8 mouse cellular contexts compared by ENCODE assay signal in genomic region chr2:65238171-65238963, GRCm38 (mm10). TPM values are rescaled to one million over a fixed set of nuclear protein-coding genes. Genes with fewer than 3 reads are reported as not detected.
A peak's percentile ranks its signal among the peaks of the same experiment; 100 is the strongest.
DNase-seq lines count a peak whose midpoint lies in the region; ATAC-seq and TF ChIP-seq lines count a peak whose summit lies in the region.

No protein-coding gene starts in this region.

- no peaks in the 10 kb centered on the region for H3K9me3 ChIP-seq in ES-E14 (ENCODE audit: control insufficient read depth, insufficient read depth, low read depth, low read length)
- H3K9me3 ChIP-seq in hindbrain, embryonic 12.5 days (replicated peaks) = no peaks in the 10 kb centered on the region

- no peak for DNase-seq in ES-E14 (ENCODE audit: low read depth, low spot score)
- DNase-seq in cerebellum, adult 8-10 months = peak; percentile 18
- DNase-seq in frontal cortex, postnatal 25 days (ENCODE audit: low spot score in 2 of 2) = peak; percentile 18 to 29
- peak; percentile 38 to 43 for DNase-seq in layer of hippocampus, postnatal 36 days
- peak; percentile 82 for DNase-seq in lung, postnatal 14 days
- peak; percentile 87 for DNase-seq in ovary, postnatal 36 days (ENCODE audit: low spot score)
- DNase-seq in thymus, postnatal 25 days = peak; percentile 46

- H3K9ac ChIP-seq in ES-E14 (ENCODE audit: insufficient read depth, low read depth, low read length, poor library complexity, severe bottlenecking) = peak overlapping the region; percentile 60
- peak overlapping the region; percentile 72 for H3K9ac ChIP-seq in hindbrain, embryonic 12.5 days

- H3K4me1 ChIP-seq in ES-E14 (ENCODE audit: control insufficient read depth in 2 of 2, insufficient read depth in 2 of 2, low read length in 2 of 2, poor library complexity in 1 of 2) = peaks cover 0 to 4% of the 10 kb centered on the region in 2 experiments; a peak in 1 of 4 replicates
- peaks cover 8% of the 10 kb centered on the region; the same call in 1 of the 2 replicates for H3K4me1 ChIP-seq in hindbrain, embryonic 12.5 days

- H3K27me3 ChIP-seq in hindbrain, embryonic 12.5 days = peaks cover 33% of the 10 kb centered on the region

- in situ Hi-C loops in ES-E14 (cut with MboI; ENCODE audit: low sequenced_read_pairs in 2 of 2, unreplicated experiment in 2 of 2) = no loop called here

- H3K27ac ChIP-seq in ES-E14 (ENCODE audit: insufficient read depth, low read depth, low read length, poor library complexity, severe bottlenecking) = no peak overlapping the region
- 0 out of 2 replicates have a peak overlapping the region, but pooled peaks have one; percentile 12 for H3K27ac ChIP-seq in hindbrain, embryonic 12.5 days

- H3K4me2 ChIP-seq in hindbrain, embryonic 12.5 days (replicated peaks) = peak overlapping the region; percentile 99

- H3K36me3 ChIP-seq in ES-E14 (ENCODE audit: control insufficient read depth, insufficient read depth, low read length, poor library complexity, severe bottlenecking) = no peaks in the 10 kb centered on the region
- no peaks in the 10 kb centered on the region for H3K36me3 ChIP-seq in hindbrain, embryonic 12.5 days

- 1% methylated on average over 90 of the region's 114 CpGs for WGBS in hindbrain, embryonic 12.5 days

- peak overlapping the region; percentile 81 to 88 for H3K4me3 ChIP-seq in ES-E14 (ENCODE audit: insufficient read depth in 1 of 2, low read depth in 1 of 2, low read length in 2 of 2, poor library complexity in 1 of 2, severe bottlenecking in 1 of 2)
- peak overlapping the region; percentile 79 for H3K4me3 ChIP-seq in hindbrain, embryonic 12.5 days

- peak; percentile 91 for ATAC-seq in hindbrain, embryonic 12.5 days (ENCODE audit: low FRiP score)

TF ChIP-seq in ES-E14, 5 proteins besides CTCF, POLR2A, EP300 and RAD21:
- no peak for TF ChIP-seq ZNF384 (IDR thresholded peaks at IDR 0.05; ENCODE audit: low read depth, low read length)
- no peak for TF ChIP-seq MAFK (IDR thresholded peaks at IDR 0.05; ENCODE audit: insufficient read depth, low read depth, low read length)
- no peak for TF ChIP-seq HCFC1 (IDR thresholded peaks at IDR 0.05; ENCODE audit: borderline replicate concordance, insufficient read depth, low read length)
- no peak for TF ChIP-seq ZC3H11A (IDR thresholded peaks at IDR 0.05; ENCODE audit: borderline replicate concordance, low read depth, low read length)
- no peak for TF ChIP-seq CHD2 (IDR thresholded peaks at IDR 0.05; ENCODE audit: low read depth, low read length)

RNA-seq across cellular contexts. Expression of gene Cobll1, which starts 0.8 kb away (rescaled TPM):
- total RNA-seq in ES-E14 (2012; rRNA removed) = 0.79 and 2.2 TPM in 2 replicates
- 2.8 and 3.5 TPM in 2 replicates for polyA plus RNA-seq in hindbrain, embryonic 12.5 days (2016; fragmentation: Nextera tagmentation; extraction: Ambion mirVana)
- 1 to 10 TPM; 6.1 to 8.9 TPM for total RNA-seq in layer of hippocampus, postnatal 36 days (2021)
